Mouse (Mus musculus): Measurements from ENCODE around the gene Pex3.

The Pex3 gene

DNA sequence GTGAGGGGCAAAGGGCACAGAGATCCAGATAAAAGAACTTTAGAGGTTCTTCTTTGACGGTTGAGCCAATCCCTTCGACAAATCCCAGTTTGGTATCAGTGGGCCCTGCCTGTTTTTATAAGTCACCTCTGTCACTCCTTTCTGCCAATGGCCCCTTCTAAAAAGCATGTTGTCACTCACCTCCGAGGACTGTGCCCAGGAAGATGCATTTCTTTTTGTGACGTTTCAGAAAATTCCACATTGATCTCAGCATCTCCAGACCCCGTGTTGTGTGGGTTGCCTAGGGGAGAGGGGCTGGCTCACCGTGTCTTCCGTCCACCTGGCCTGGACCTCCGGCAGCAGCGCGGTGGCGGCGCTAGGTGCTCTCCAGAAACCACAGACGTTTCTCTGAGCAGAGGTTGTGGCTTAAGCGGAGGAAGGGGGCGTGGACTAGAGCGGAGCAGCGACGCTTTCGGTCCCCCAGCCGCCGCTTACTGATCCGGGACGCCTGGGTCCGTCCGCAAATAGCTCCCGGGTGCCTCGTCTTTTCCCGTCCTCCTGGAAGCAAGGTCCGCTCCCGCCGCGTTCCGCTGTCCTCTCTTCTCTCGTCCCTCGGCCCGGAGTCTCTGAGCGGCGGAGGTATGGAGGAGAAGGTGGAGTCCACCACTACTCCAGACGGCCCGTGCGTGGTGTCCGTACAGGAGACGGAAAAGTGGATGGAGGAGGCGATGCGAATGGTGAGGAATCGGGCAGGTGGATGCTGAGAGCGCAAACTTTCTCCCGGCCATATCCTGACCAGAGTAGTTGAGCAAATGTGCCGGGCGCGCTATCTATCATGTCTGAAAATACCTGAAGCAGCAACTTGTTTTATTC is at the start of gene Pex3, which contains the start of gene Adat2:
Gene Pex3, minus strand, starts transcription at position 497 of the 852 bp plus-strand sequence.
Gene Adat2, plus strand, starts transcription at position 249 of the 852 bp plus-strand sequence.
- peak; percentile 83 to 93 for DNase-seq (ENCODE audit: low spot score in 2 of 2)

DNA sequence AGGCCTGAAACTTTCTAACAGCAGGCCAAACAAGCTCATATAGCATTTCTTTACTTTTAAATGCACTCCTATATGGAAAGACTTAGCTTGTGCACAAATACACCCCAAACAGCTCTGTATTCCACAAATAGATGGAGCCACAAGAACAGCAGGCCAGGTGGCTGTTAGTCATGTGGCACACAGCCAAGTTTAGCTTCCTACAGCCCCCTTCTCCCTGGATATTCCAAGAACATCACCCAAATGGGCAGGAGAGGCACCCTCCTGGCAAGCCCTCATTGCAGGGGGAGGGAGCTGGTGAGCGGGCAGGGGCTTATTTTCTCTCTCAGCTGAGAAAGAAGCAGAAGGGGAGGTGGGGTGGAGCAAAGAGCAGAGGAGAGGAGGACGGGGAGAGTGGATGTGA is 48.0 kb upstream of the Pex3 start:
- no peak for DNase-seq (ENCODE audit: low spot score in 2 of 2)

DNA sequence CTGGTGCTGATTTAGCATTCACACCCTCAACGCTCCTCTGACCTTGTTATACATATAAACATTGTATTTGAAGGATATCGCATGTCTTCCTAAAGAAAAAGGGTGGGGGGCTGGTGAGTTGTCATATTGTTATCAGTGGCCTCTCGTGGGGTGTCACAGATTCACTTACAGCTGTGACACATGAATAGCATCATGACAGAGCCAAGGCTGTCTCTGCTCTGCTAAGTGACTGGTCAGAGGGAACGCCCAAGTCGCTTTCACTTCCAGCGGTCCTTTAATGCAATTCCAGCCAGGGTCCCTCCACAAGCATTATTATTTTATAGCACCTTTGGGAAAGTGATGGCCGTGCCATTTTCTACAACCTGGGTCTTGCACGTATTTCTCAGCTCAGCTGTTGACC is 44.5 kb upstream of the Pex3 start:
- DNase-seq (ENCODE audit: low spot score in 2 of 2), result no peak

DNA sequence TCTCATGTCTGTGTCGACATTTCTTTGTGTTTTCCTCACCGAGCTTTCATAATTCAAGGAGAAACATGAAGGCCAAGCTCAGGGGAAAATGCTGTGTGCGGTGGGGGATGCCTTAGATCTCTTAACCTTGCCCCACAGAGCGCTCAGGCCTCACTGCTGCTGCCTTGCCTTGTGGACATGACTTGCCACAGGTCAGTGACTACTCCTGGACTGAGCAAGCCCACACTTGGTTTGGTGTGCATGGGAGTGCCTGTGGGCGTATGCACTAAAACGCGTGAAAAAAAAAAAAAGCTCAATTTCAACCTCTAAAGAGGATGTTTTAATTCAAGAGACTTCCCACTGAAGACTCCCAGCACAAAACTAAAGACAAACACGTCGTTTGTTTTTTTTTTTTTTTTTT is 43.9 kb upstream of the Pex3 start:
- no peak for DNase-seq (ENCODE audit: low spot score in 2 of 2)

DNA sequence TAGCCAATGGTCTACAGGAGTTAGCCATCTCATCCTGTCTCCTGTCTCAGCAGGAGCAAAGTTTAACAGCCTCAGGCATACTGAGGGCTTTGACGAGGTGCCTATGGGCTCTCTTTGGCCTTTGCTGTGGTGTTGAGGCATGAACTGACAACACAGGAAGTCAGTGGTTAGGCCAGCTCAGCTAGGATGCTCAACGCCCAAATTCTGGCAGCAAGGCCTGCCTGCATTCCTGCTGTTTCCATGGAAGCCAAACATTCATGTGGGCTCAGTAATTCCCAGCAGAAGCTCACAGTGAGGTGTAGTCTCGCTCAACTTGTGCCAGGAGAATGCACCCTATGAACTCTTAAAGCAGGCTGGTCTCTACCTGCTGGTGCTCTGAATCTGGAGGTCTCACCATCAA is 43.1 kb upstream of the Pex3 start:
- DNase-seq (ENCODE audit: low spot score in 2 of 2), result no peak

DNA sequence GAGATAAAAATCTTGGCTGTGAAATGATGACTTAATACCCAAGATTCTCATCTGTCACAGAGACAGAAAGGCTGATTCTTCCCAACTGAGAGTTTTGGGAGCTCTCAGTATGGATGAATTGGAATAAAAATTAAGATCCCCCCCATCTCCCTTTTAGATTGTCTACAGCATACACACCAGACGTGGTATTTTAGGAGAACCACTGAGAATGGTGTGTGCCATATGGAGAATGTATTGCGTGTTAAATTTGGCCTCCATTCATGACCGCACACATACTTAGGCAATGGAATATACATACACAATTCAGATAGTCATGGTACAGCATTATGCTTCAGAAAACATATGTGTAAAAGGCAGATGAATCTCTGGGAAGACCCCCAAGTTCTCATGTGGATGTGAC is 40.6 kb upstream of the Pex3 start:
- DNase-seq (ENCODE audit: low spot score in 2 of 2), result no peak

DNA sequence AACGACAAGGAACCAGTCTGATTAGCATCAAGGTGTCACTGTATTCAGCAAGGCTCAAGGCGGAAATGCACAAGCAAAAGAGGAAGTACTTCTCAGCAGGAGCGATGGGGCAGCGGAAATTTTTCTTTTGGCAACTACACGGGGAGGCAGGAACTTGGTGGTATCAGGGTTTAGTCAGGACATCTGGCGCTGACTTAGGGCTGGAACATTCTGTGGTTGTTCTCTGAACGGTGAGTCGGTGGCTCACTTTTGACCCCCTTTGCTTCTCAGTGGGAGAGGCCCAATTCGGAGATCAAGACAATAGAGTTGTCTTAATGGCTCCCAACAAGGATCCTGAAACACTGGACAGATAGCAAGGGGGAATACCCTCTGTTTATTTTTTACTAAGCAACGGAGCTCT is 39.3 kb upstream of the Pex3 start:
- no peak for DNase-seq (ENCODE audit: low spot score in 2 of 2)

DNA sequence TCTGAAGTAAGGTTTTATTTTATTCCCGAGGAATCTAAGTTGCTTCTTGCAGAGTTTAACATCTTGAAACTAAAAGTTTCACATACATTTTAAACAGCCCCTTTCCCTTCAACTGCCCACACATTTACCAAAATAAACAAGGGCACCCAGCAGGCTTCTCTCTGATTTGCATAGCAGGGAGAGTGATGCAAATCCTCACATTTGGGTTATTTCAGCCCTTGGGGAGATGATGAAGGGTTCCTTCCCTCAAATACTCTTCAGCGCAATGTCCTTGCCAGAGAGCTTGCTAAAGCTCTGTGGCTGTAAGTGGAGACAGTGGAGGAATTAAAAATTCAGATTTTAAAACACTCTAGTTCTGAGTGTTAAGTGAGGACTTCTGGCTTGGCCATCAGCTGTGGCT is 35.0 kb upstream of the Pex3 start:
- no peak for DNase-seq (ENCODE audit: low spot score in 2 of 2)

DNA sequence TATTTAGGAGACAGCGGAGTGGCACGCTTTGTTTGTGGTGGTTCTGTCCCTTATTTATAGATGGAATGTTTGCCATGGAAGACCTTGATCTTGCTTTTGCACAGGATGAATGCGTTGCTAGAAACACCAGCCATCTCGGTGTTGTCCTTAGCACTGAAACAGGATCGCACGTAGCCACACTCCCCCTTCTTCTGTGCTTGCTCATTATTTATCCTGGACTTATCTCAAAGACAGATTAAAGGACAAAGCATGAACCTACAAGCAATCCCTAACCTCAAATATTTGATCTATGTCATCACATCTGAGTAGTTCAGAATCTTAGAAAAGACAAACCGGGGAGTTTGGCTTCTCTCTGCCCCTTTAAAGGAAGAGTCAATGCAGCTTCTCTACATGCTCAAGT is 24.2 kb upstream of the Pex3 start:
- no peak for DNase-seq (ENCODE audit: low spot score in 2 of 2)

DNA sequence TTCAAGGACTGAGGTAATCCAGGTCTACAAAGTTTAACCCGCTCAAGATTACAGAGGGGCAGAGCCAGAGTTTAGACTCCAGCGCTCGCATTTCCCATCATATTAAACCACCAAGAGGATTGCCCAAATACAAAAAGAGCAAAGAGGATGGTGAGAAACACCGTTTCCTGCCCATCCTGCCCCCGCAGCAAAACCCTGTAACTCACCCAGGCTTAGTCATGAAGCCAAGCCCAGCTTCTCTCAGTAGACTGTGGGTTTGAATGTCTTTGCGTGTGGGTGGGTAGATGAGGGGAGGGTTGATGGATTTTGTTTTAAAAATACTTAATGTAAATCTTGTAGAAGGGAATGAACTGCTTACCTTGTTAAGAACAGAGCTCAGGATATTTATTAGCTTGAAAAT is 19.5 kb upstream of the Pex3 start:
- no peak for DNase-seq (ENCODE audit: low spot score in 2 of 2)

DNA sequence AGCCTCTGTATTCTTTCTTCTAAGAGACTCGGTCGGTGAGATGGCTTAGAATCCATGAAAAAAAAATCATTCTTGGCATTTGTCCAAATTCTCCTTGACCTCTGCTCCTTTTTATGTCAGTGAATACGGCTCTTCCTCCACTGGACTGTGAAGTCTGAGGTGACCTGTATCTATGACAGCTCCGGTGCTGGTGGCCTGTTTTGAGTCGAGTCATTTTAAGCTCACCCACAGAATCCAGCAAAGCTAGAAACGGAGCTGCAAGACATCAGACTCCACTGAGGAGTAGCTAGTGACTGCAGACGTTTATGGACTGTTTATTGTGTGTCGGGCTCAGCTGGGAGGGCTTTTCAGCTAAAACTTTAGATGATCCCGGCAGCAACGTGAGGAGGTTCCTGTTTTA is 19.1 kb upstream of the Pex3 start:
- DNase-seq (ENCODE audit: low spot score in 2 of 2), result no peak

DNA sequence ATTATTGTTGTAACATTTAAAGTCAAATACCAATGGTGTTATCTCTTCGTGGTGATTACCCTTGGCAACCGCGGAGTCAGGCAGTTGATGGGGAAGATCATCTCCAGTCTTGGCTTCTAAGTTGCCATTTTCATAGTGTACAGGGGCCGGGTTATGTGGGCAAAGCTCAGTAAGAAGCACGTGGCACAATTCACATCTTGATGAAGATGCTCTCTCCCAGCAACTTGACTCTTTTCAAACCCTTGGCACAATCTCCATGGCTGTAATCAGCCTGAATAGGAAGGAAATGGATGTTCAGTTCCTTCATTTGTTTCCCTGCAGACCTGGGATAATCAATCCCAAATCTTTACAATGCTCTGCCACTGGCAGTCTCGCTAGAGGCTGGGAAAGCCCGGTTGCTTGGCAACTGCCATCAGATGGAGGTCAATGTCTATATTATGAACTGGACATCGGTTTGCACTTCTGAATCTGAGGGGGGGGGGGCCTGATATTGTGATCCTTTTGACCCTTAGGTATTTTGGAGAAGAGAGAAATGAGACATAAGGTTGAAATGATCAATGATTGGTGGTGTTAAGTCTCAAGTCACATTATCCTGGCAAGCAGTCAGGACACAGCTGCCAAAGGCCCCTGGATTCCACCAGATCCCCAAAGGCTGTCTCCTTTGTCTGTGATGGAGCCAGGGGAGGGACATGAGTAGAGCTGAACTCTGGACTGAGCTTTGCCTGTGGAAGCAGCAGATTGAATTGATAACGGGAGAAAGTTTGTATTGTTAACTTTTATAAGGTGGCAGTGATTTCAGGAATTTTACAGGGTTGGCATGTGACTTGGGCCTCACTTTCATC is 18.0 kb upstream of the Pex3 start:
- DNase-seq (ENCODE audit: low spot score in 2 of 2), result no peak

DNA sequence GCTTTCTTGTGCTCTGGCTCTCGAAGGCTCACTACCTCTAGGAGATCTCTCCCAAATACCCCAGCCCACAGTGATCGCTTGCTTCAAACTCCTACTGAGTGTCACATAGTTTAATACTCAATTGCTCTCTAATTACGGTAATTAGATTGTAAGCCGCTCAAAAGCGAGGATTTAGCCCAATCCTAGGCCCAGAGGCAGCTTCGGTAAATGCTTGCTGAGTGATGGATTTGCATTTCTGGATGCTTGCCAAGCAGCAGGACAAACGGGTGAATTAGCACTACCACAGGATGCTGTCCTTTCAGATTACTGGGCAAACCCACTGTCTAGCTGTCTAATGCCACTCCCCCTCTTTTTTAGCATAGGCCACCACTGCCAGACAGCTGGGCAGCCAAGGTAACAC is 16.9 kb upstream of the Pex3 start:
- no peak for DNase-seq (ENCODE audit: low spot score in 2 of 2)

DNA sequence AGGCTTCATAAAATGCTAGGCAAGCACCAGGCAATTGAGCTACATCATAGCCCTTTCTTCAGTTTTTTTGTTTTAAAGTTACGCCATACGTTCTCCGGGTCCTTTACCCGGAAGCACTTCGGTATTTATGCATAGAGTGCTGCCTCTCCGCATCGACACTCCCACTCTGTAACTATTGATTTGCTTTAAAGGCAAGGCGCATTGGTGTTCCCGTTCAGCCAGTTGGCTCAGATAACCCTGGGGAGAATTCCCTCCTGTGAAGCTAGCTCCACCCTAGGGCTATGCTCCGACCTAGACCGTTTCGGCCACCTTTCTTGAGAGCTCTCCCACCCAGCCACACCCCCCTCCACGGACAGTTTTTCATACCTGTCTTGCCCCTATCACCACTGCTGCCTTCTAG is 13.5 kb upstream of the Pex3 start:
- no peak for DNase-seq (ENCODE audit: low spot score in 2 of 2)

DNA sequence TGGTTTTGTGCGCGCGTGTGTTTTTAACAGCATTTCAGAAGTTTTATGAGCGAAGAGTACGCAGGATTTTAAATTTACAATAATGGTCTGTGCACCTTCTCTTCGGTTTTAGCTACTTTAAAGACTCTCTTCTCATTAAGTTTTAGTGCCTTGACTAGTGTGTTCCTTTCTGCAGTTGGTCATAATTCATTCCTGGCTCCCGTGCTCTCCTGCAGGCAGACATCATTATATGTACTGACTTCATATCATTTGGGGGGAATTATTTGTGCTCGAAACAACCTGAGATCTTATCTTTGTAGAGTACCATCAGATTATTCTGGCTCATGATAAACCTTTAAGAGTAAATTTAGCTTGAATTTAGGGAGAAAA is 12.1 kb upstream of the Pex3 start:
- no peak for DNase-seq (ENCODE audit: low spot score in 2 of 2)

DNA sequence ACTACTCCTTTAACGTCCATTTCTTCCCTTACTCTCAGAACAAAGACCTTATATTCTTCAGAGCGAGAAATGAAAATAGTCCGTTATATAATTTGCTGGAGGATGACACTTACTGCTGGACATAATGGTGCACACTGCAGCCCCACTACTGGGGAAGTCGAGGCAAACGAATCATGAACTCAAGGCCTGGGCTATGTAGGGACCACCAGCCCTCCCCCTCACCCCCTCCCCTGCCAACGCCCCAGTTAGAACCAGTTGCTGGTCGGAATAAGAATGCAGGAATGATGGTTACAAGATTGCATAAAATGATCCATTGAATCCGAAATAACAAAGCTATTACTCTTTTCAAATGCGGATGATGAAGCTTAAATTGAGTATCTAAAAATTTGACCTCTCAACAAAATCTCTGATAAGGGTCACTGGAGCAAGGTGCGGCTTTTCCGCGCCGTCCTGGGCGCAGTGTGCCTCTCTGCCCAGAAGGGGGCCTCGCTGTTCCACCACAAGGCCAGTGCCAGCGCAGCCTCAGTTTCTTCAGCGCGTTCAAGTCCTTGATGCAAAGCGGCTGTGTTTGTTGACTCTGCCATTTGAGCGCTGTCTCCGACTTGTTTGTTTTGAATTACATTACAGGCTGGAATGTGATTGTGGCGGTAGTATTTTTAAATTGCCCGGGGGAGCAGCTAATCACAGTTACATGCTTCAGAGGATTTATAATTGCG is 11.6 kb upstream of the Pex3 start:
- peak; percentile 47 to 63 for DNase-seq (ENCODE audit: low spot score in 2 of 2)

DNA sequence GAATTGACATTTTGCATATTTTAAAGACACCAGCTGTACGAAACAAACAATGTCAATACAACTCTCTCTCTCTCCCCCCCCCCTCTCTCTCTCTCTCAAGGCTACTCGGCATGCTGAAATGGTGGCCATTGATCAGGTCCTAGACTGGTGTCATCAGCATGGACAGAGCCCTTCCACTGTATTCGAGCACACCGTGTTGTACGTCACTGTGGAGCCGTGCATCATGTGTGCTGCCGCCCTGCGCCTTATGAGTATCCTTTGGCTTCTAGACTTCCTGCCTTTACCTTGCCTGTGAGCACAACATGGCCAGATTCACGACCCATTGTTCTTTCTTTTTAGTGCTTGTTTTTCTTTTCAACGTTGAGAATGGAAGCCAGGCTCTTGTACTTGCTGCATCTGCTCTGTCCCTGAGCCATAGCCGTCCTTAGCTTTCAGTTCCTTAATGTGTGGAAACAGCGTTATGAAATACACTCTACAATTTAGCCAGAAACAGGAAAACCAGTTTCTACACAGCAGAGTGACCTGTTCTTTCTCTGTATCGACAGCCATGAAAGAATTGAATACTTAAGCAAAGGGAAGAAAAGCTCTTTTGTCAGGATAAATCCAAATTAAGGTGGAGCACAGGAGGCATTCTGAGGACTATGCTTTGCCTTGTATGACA is 7.2 kb upstream of the Pex3 start:
- DNase-seq (ENCODE audit: low spot score in 2 of 2), result no peak

DNA sequence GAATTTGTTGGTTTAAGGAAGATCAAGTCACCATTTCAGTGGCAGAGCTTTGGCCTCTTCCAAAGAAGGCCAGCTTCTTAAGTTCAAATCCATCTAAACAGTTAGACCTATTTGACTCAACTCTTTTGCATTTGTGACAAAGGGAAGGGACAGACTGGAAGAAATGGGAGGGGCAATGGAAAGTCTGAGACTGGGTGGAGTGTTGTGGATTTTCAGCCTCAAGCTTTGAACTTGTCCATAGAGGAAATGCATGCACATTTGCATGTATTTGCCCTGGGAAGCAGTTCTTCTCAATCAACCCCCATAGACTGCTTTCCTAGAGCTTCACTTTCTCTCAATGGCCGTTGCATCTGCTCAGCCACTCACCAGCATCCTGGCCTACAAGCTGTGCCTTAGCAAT is 1.4 kb upstream of the Pex3 start:
- no peak for DNase-seq (ENCODE audit: low spot score in 2 of 2)

DNA sequence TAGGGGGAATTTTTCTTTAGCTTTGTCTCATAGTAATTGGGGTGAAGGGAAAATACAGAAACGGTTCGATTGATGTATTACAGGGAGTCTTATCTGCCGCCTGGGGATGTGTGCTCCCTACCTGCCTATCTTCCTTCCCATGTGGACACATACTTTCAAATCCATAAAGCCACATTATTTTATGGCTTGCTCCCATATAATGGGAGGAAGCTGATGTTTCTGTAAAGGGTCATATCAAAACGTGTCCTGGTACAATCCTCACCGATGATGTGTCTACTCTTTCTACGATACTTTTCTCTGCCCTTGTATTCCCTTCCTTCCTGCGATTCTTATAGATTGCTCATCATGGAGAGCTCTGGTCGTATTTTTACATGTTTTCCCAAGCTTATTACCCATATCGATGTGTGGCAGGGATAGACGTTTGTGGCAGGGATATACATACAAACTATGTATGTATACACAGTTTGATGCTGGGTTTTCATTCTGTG is 600 bp upstream of the Pex3 start:
- no peak for DNase-seq (ENCODE audit: low spot score in 2 of 2)

DNA sequence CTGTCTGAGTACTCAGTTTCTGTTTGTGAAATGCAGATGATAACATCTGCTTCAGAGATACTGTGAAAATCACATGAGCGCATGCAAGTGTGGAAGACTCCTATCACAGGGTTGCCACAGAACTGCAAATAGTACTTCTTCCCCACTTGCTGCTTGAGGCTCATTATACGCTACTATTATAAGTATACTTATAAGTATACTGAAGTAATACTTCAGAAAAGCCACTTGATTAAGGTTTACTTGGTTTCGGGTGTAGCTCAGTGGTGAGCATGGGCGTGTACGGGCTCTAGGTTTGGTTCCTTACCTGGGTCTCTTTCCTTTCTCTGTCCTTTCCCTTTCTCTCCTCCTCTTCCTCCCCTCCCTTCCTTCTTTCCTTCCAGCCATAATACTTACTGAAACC is 11.2 kb downstream of the Pex3 start:
- no peak for DNase-seq (ENCODE audit: low spot score in 2 of 2)

DNA sequence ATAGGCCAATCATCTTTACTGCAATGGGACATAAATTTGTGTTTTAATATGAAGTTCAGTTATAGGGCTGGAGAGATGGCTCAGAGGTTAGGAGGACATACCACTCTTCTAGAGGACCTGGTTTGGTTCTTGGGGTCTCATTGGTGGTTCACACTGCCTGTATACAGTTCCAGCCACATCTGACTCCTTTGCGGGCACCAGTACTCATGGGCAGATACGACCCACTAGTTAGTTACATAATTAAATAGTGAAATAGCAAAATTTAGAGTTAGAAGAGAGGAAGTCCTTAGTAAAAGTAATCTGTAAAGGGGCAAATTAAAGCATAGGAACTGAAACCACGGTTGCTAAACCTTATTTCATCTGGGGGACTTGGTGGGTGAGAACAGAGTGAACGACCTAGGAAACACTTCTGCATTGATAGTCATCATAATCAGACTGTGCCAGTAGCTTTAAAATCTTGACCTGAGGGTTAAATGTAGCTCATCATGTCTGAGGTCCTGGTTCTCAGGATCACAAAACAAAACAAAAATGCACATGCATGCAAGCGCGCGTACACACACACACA is 13.1 kb downstream of the Pex3 start:
- DNase-seq (ENCODE audit: low spot score in 2 of 2), result no peak

All from urinary bladder, adult 18-20 months (tissue).